Mouse (Mus musculus): ENCODE results near the gene Exd1. TPM values are rescaled to one million over a fixed set of nuclear protein-coding genes. Genes with fewer than 3 reads are reported as not detected.

The Exd1 gene
- polyA plus RNA-seq, 1 experiment from 2014 or later: 0.07 TPM

Other genes with a start within 250 kb of the Exd1 start
- gene Dll4, start 221.8 kb downstream of the Exd1 start, polyA plus RNA-seq (2018): not detected in 3 replicates
- 0.11 to 0.31 TPM in 2 of 3 replicates, not detected in the other for gene Chac1, start 196.4 kb downstream of the Exd1 start, polyA plus RNA-seq (2018)
- gene Ino80, start 69.9 kb downstream of the Exd1 start, polyA plus RNA-seq (2018): 8.9 to 11.8 TPM (median 10.9 TPM) in 3 replicates
- gene Chp1, start 70 bp upstream of the Exd1 start, polyA plus RNA-seq (2018): 58.0 to 67.1 TPM (median 58.9 TPM) in 3 replicates
- gene Nusap1, start 70.7 kb upstream of the Exd1 start, polyA plus RNA-seq (2018): 0.55 to 8.9 TPM (median 3.7 TPM) in 3 replicates
- gene Oip5, start 70.8 kb upstream of the Exd1 start, polyA plus RNA-seq (2018): 0.87 to 6.7 TPM (median 3.3 TPM) in 3 replicates
- gene Ndufaf1, start 115.2 kb upstream of the Exd1 start, polyA plus RNA-seq (2018): 15.3 to 19.7 TPM (median 16.5 TPM) in 3 replicates
- gene Rtf1, start 127.4 kb upstream of the Exd1 start, polyA plus RNA-seq (2018): 23.0 to 38.2 TPM (median 23.7 TPM) in 3 replicates
- 0.27 TPM in 1 of 3 replicates, not detected in the others for gene Itpka, start 194.7 kb upstream of the Exd1 start, polyA plus RNA-seq (2018)
- gene Ltk, start 212.8 kb upstream of the Exd1 start, polyA plus RNA-seq (2018): not detected in 3 replicates
- 5.7 to 9.3 TPM (median 8.7 TPM) in 3 replicates for gene Rpap1, start 239.9 kb upstream of the Exd1 start, polyA plus RNA-seq (2018)

Measured in macrophage (primary cell).